Mouse (Mus musculus) embryonic facial prominence, embryonic 10.5 days (tissue): Measurements from ENCODE around the gene Tmed1. TPM values are rescaled to one million over a fixed set of nuclear protein-coding genes. Genes with fewer than 3 reads are reported as not detected.
"Not testable (repeated sequence)": the region's sequence is repeated elsewhere in the genome, so short reads cannot be mapped to it uniquely, and the experiment has no call there.

Experiments
- DNase-seq: peaks from one replicate; pipeline ENCODE4 v3.0.0-alpha.2; 2017; ENCODE audit warnings: low spot score
- H3K27ac ChIP-seq: fragments of 300-500 bp; sonication (generic); replicated peaks from 2 replicates; pipeline ENCODE4 v1.5.1; 2016; ENCODE audit warnings: mild to moderate bottlenecking
- H3K27me3 ChIP-seq: fragments of 300-500 bp; sonication (generic); replicated peaks from 2 replicates; pipeline ENCODE4 v1.6.1; 2016; ENCODE audit warnings: low read depth, mild to moderate bottlenecking; ENCODE audit not compliant: poor library complexity, severe bottlenecking
- H3K36me3 ChIP-seq: fragments of 300-500 bp; sonication (generic); replicated peaks from 2 replicates; pipeline ENCODE4 v1.6.1; 2016; ENCODE audit warnings: mild to moderate bottlenecking, moderate library complexity
- H3K4me1 ChIP-seq: fragments of 300-500 bp; sonication (generic); 2 replicates; pipeline ENCODE4 v1.6.1; 2016
- H3K4me3 ChIP-seq: fragments of 300-500 bp; sonication (generic); 2 replicates; pipeline ENCODE4 v1.5.1; 2016; ENCODE audit warnings: mild to moderate bottlenecking, moderate library complexity
- H3K9me3 ChIP-seq: fragments of 300-500 bp; sonication (generic); 2 replicates; pipeline ENCODE4 v1.6.1; 2016; ENCODE audit warnings: mild to moderate bottlenecking
- WGBS: fragments of 180-500 bp; shearing (Covaris S2); methylation state at CpG from one replicate; pipeline ENCODE4 v1.1.7; 2016; 5-methylcytosine and 5-hydroxymethylcytosine counted together
- polyA plus RNA-seq: library from polyadenylated mRNA; unstranded; fragments of >200 nt; fragmentation: Nextera tagmentation; extraction: Ambion mirVana; gene quantifications from 2 replicates; pipeline ENCODE4 v1.2.1, GENCODE M21; 2016

Tmed1 gene
- polyA plus RNA-seq, 1 experiment from 2014 or later: 119 TPM

DNA sequence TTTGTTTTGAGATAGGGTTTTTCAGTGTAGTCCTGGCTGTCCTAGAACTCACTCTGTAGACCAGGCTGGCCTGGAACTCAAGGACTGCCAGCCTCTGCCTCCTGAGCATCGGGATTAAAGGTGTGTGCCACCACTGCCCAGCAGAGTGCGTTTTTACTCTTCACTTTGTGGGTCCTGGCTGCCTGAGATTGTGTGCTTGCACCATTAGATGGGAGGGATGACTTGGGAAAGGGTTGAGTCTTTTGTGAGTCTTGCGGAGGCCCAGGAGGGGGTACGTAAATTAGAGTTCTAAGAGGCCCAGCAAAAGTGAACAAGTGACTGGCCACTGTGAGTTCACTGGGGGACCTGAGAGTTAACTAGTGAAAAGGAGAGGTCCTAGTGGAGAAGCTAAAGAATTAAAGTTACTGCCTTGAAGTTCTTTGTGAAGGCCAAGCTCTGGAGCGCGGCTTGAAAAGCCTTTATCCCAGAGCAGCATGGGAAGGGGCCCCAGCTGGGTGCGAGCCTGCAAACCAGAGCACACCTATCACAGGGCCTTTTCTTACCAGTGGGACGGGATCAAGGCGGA is 35.4 kb upstream of the Tmed1 start:
- peaks cover 26% of the 10 kb centered on the region for H3K4me1 ChIP-seq
- no peaks in the 10 kb centered on the region for H3K27me3 ChIP-seq
- WGBS: 5% methylated on average over 9 of the region's 9 CpGs
- H3K27ac ChIP-seq: peak overlapping the region; percentile 99
- H3K4me3 ChIP-seq: peak overlapping the region; percentile 89
- peaks cover 25% of the 10 kb centered on the region for H3K36me3 ChIP-seq
- no peaks in the 10 kb centered on the region for H3K9me3 ChIP-seq
- DNase-seq: no peak

- WGBS: 91% methylated on average over 2 of the region's 2 CpGs
Observed at GRCm38 (mm10) chr9:21542001-21542400, 31.9 kb upstream of the Tmed1 start.

GRCm38 (mm10) chr9:21539981-21540753 is 30.1 kb upstream of the Tmed1 start:
- H3K27me3 ChIP-seq: no peaks in the 10 kb centered on the region
- H3K36me3 ChIP-seq: peaks cover 20% of the 10 kb centered on the region
- H3K27ac ChIP-seq: no peak overlapping the region
- DNase-seq: no peak
- WGBS: 80% methylated on average over 7 of the region's 7 CpGs
- H3K4me1 ChIP-seq: peaks cover 7% of the 10 kb centered on the region
- no peak overlapping the region for H3K4me3 ChIP-seq
- H3K9me3 ChIP-seq: no peaks in the 10 kb centered on the region

More at GRCm38 (mm10) chr9:21542001-21542400, 31.9 kb upstream of the Tmed1 start:
- not testable (repeated sequence) for DNase-seq, H3K27me3 ChIP-seq, H3K27ac ChIP-seq, H3K9me3 ChIP-seq, H3K4me3 ChIP-seq
- Histone ChIP-seq H3K4me1 (peaks cover 12% of the 10 kb centered on the region), H3K36me3 (peaks cover 14% of the 10 kb centered on the region)

- H3K36me3 ChIP-seq: peaks cover 20% of the 10 kb centered on the region
- H3K4me3 ChIP-seq: no peak overlapping the region
- no peaks in the 10 kb centered on the region; the same call in 1 of the 2 replicates for H3K9me3 ChIP-seq
- no peak for DNase-seq
- 77% methylated on average over 4 of the region's 4 CpGs for WGBS
- H3K27me3 ChIP-seq: no peaks in the 10 kb centered on the region
- no peaks in the 10 kb centered on the region for H3K4me1 ChIP-seq
- no peak overlapping the region for H3K27ac ChIP-seq
Observed at GRCm38 (mm10) chr9:21537009-21537408, 27.0 kb upstream of the Tmed1 start.

DNA sequence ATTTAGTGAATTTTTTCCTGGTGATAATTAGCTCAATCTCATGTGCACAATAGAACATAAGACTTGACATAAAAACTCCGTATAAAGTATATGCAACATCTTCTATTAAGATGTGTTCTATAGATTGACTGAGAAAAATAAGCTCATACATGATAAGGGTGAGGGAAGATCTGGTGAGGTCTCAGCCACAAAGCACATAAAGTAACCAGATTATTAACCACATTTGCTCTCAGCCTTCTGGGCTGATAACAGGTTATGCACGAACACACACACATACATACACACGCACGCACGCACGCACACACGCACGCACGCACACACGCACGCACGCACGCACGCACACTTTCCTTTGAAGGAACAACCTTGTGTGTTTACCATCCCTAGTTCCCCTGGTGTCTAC is 26.4 kb upstream of the Tmed1 start:
- no peak overlapping the region for H3K27ac ChIP-seq
- no peak for DNase-seq

DNA sequence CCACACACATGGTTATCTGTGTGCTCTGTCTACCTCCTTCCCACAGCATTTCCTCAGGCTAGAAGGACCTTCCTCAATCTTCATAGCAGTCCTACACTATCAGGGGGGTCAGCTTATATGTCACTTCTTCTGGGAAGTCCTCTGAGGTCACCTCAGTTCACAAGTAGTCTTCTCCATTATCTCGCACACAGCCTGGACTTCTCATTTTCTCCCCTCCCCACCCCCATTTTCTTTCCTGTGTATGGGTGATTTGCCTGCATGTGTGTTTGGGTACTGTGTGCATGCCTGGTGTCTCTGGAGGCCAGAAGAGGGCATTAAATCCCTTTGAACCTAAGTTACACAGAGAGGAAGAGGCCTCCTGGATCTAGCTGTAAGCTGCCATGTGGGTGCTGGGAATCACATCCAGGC is 17.9 kb upstream of the Tmed1 start:
- Histone ChIP-seq H3K36me3 (peaks cover 3% of the 10 kb centered on the region; the same call in 1 of the 2 replicates), H3K9me3 (no peaks in the 10 kb centered on the region), H3K4me3 (no peak overlapping the region), H3K4me1 (peaks cover 18% of the 10 kb centered on the region), H3K27me3 (no peaks in the 10 kb centered on the region), H3K27ac (no peak overlapping the region)
- no peak for DNase-seq
- 50% methylated on average over 1 of the region's 1 CpGs for WGBS

More for the DNA sequence above, 26.4 kb upstream of the Tmed1 start:
- Histone ChIP-seq H3K4me3 (no peak overlapping the region), H3K4me1 (no peaks in the 10 kb centered on the region), H3K9me3 (no peaks in the 10 kb centered on the region; the same call in 1 of the 2 replicates), H3K27me3 (no peaks in the 10 kb centered on the region), H3K36me3 (peaks cover 20% of the 10 kb centered on the region)
- WGBS: 96% methylated on average over 14 of the region's 14 CpGs

- H3K27ac ChIP-seq: no peak overlapping the region
- 96% methylated on average over 2 of the region's 2 CpGs for WGBS
- H3K9me3 ChIP-seq: peaks cover 1% of the 10 kb centered on the region
- H3K4me3 ChIP-seq: no peak overlapping the region
- no peak for DNase-seq
- H3K27me3 ChIP-seq: no peaks in the 10 kb centered on the region
- H3K4me1 ChIP-seq: peaks cover 18% of the 10 kb centered on the region
- peaks cover 3% of the 10 kb centered on the region; the same call in 1 of the 2 replicates for H3K36me3 ChIP-seq
Observed at GRCm38 (mm10) chr9:21527100-21527801, 17.2 kb upstream of the Tmed1 start.

GRCm38 (mm10) chr9:21526634-21526944 is 16.5 kb upstream of the Tmed1 start:
- peaks cover 5% of the 10 kb centered on the region for H3K9me3 ChIP-seq
- H3K4me1 ChIP-seq: peaks cover 18% of the 10 kb centered on the region
- WGBS: 80% methylated on average over 3 of the region's 3 CpGs
- H3K4me3 ChIP-seq: no peak overlapping the region
- H3K27ac ChIP-seq: no peak overlapping the region
- DNase-seq: no peak
- no peaks in the 10 kb centered on the region for H3K27me3 ChIP-seq
- peaks cover 3% of the 10 kb centered on the region; the same call in 1 of the 2 replicates for H3K36me3 ChIP-seq

DNA sequence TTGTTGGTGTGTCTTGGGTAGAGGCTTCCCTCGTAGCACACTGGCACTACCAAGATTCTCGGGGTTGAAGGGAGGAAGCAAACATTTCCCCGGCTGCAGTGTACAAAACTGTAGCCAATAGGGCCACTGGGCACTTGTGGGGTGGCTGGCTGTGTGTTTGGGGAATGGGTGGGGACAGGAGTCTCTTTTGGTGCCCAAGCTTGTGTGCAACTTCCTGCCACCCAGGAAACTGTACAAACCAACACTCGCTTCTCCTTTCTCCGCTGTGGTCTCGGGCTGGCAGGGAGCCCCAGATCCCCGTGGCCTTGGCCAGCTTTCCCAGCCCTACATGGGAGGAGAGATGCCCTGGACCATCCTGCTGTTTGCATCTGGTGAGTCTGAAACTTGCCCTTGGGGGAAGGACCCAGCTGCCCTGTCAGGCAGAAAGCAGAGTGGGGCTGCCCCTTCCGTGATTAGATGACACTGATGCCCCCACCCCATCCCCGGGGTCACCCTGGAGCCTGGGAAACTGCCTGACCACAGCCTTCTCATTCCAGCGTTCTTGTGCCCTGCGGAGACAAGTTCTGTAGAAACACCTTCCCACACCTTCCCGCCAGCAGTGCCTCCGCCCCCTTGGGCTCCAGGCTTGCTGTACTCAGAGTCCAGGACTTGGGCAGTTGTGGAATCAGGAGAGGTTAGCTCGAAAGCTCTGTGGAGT is 16.0 kb upstream of the Tmed1 start, which contains the start of gene AB124611:
TSS of gene AB124611 (plus strand) at position 240 of the 697 bp plus-strand sequence.
- peaks cover 3% of the 10 kb centered on the region; the same call in 1 of the 2 replicates for H3K36me3 ChIP-seq
- no peak within 1 kb of the TSS for H3K27ac ChIP-seq
- H3K4me3 ChIP-seq: no peak within 1 kb of the TSS
- H3K9me3 ChIP-seq: peaks cover 5% of the 10 kb centered on the region
- peaks cover 18% of the 10 kb centered on the region for H3K4me1 ChIP-seq
- WGBS: 66% methylated on average over 14 of the region's 14 CpGs
- no peaks in the 10 kb centered on the region for H3K27me3 ChIP-seq
- DNase-seq: no peak

DNA sequence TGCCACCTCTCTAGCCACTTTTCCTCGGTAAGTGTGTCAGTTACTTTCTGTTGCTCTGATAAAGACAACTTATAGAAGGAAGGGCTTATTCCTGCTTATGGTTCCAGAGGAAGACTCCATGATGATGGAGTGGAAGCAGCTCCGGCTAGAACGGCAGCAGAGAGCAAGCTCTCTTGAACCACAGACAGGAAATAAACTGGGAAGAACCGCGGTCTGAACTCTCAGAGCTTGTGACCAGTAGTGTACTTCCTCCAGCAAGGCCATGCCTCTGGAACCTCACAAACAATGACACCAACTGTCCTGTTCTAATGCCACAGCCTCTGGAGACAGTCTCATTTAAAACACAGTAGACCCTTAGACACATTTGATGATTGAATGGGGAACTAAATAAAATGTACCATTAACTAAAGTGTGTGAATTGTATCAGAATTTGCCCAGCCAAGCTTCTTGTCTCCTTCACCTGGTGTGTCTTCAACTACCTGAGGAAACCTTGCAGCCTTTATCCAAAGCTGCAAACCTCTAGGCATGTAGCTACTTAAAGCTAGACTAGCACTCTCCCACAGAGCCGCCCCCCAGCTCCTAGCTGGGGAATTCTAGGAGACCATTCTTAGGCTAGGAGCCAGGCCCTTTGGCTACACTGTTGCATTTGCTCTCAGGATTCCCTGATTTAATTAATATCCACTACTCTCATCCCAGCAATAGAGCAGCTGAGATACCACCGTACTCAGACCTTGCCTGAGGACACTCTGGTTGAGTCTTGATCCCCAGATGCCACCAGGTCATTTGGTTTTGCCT is 15.3 kb upstream of the Tmed1 start:
- DNase-seq: no peak
- Histone ChIP-seq H3K36me3 (peaks cover 3% of the 10 kb centered on the region; the same call in 1 of the 2 replicates), H3K4me1 (peaks cover 18% of the 10 kb centered on the region), H3K27me3 (no peaks in the 10 kb centered on the region), H3K4me3 (no peak overlapping the region), H3K9me3 (peaks cover 5% of the 10 kb centered on the region), H3K27ac (no peak overlapping the region)
- WGBS: 77% methylated on average over 7 of the region's 7 CpGs

DNA sequence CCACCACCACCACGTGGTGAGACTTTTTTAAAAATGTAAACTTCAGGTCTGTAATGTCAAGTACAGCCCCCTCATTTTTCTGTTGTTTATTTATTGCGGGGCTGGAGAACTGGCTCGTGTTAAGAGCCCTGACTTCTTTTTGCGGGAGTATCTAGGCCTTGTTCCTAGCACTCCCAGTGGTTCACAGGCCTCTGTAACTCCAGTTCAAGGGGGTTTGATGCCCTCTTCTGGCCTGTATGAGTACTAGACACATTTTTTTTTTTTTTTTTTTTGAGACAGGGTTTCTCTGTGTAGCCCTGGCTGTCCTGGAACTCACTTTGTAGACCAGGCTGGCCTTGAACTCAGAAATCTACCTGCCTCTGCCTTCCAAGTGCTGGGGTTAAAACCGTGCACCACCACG is 8.6 kb upstream of the Tmed1 start:
- not testable (repeated sequence) for H3K36me3 ChIP-seq, DNase-seq, H3K4me3 ChIP-seq, H3K27ac ChIP-seq, H3K9me3 ChIP-seq, H3K4me1 ChIP-seq, H3K27me3 ChIP-seq
- WGBS: 88% methylated on average over 6 of the region's 6 CpGs
